Mouse (Mus musculus): ENCODE data around the gene Ica1l.
A peak's percentile ranks its signal among the peaks of the same experiment; 100 is the strongest.
"Not testable (repeated sequence)": the region's sequence is repeated elsewhere in the genome, so short reads cannot be mapped to it uniquely, and the experiment has no call there.

The Ica1l gene

DNA sequence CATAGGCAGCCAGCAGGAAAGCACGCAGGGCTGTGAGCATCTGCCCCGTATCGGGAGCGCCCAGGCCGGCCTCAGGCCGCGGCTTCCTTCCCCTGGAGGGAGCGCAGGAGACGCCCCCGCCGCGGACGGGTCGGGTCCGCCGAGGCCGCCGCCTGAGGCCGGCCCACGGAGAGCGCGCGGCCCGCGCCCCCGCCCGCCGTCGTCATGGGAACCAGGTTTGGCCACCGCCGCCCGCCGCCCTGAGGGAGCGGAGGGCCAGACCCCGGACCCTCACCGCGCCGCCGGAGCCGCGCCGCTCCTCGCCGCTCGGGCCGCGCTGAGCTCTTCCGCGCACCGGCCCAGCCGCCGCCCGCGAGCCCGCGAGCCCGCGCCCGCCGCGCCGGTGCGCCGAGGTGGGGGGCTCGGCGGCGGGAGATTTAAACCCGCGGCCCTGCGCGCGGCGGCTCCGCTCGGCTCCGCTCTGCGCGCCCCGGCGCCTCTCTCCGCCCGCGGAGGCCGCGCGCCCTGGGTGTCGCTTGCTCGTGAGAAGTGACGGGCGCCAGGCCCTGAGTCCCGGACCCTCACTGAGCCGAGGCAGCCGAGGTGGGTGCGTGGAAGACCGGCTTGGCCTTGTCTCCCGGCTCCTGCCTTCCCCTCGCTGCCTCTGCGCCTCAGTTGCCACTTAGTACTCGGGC is at the start of gene Ica1l:
Ica1l (minus strand) TSS at position 389 of the 674 bp plus-strand sequence.
- peak; percentile 53 for DNase-seq

DNA sequence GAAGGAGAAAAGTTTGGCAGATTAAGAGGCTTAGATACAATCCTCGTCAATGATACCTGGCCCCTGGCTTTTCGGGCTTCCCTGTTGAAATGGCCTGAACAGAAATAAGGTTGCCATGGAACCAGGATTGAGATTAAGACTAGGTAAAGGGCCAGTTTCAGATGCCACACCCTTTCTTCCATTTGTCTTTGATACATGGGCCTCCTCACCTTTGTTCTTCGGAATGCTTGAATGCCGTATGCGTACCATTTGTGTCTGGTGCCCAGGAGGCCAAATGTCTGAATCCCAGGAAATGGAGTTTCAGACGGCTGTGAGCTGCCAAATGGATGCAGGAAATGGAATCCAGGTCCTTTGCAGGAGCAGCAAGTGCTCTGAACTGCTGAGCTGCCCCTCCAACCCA is 33.4 kb upstream of the Ica1l start:
- DNase-seq, result no peak

DNA sequence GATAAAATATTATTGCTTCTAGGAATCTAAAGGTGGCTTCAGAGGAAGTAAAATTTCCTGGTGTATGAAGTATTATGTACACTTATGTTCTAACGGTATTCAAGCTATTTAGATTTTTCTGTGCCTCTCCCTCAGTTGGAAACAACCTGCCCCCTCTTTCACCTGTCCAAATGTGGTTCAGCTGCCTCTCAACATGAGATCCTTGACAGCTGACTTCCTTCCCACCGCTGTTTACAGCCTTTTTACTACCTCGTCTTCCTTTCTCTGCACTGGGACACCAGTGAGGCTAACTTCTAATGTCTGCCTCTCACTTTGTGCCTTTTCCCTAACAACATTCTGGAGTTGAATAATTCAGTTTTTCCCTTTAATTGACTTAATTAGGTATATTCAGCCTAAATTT is 32.6 kb upstream of the Ica1l start:
- no peak for DNase-seq

DNA sequence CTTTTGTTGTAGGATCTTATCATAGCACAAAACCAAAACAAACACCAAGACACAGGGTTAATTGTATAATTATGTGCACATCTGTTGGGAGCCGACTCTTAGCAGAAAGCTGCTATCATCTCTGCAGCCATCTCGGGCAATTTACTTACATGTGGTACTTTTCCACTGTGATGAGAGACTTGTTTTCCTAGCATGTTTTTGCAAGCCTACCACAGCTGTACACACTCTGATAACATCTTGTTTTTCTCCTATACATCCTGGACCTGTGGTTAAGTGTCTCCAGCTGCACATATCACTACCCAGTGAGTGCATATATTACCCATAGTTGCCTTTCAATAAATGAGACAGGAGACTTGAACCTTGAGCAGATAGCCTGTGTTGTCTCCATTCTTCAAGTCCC is 32.0 kb upstream of the Ica1l start:
- DNase-seq, result no peak

GRCm38 (mm10) chr1:60070725-60071124 is 27.7 kb upstream of the Ica1l start:
- not testable (repeated sequence) for DNase-seq

DNA sequence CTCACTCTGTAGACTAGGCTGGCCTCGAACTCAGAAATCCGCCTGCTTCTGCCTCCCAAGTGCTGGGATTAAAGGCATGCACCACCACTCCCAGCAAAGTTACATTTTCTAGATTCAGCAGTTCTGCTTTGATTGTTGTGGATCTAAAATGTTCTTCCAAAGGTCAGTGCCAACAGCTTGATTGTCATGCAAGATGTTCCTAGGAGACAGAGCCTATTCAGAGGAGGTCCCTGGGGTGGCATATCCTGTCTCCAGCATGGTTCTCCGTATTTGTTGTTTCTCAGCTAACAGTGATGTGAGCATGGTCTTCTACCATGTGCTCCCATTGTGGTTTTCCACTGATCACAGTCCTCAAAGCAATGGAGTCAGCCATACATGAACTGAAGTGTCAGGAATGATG is 13.3 kb upstream of the Ica1l start:
- DNase-seq, result no peak

- DNase-seq, result no peak
Measured at GRCm38 (mm10) chr1:60054659-60055058, 11.7 kb upstream of the Ica1l start.

DNA sequence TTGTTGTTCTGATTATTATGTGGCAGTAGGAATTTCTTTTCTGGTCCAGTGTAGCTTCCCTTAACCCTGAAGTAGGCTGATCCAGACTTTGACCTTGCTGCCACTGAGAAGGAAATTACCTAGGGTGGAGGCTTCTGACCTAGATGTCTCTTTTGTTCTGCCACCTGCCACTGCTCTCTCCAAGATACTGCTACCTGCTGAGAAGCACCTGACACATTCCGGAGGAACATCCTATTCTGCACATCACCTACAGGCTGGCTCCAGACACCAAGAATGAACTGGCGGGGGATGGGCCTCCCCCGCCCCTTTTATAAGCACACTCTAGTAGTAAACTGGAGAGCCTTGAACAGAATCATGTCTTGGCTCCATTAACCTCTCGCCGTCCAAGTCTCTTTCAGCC is 4.5 kb upstream of the Ica1l start:
- not testable (repeated sequence) for DNase-seq

DNA sequence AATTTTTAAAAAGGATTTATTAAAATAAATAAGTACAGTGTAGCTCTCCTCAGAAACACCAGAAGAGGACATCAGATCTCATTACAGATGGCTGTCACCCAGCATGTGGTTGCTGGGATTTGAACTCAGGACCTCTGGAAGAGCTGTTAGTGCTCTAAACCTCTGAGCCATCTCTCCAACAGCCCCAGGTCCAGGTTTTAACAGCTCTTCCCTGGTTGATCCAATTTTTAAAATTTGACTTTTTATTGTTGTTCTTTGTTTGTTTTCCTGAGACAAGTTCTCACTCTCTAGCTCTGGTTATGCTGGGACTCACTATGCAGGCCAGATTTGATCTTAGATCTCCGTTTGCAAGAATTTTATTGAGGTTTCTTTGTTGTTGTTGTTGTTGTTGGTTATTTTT is 1.6 kb upstream of the Ica1l start:
- no peak for DNase-seq

DNA sequence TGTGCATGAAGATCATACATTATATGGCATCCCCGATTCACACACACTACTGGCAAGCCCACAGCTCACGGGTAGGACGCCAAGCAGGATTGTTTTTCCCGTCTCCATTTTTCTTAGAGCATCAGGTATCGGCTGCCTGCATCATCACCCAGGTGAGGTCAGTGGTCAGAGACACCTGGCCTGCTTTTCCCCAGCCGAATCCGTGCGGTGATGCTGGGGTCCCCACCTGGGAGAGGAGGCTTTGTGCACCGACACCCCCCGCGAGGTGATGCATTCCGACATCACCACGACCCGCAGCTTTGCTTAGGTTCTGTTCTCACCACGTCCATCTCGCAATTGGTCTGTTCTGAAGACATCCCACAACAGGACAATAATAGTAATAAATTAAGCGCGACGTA is 587 bp downstream of the Ica1l start:
- peak; percentile 53 for DNase-seq

DNA sequence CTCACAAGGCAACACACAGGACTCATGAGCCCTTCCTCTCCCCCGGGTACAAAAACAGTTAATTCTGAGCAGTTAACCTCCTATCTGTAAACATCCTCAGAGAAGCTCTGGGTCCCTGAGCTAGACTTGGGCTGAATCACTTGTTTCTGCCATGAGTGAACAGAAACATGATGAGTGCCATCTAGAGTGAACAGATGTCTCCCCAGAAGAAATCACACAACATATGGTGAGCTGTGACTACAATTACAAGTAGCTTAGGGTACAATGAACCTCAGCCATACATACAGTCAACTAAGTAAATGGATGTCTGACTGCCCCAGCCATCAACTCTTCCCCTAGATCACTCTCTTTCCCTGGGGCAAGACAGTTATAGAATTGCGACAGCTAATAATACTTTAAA is 7.9 kb downstream of the Ica1l start:
- DNase-seq, result peak; percentile 47

DNA sequence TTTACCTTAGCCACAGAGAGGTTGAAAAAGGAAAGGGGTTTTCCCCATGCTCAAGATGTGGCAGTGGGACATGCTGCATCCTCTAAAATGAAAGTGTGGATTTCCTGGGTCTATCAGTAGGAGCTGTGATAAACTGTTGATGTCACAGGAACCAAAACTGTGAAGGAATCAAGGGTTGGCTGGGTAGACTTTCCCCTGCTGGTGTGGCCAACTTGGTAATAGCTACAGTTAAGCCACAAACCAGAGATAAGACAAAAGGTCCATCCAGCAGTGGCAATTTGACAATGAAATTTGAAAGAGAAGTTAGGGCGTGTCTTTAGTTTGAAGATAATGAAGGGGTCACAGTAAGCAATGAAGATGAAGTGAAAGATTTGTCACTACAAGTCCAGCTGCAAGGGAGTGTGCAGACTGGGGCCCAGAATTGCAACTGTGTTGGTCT is 25.9 kb downstream of the Ica1l start:
- DNase-seq, result no peak

DNA sequence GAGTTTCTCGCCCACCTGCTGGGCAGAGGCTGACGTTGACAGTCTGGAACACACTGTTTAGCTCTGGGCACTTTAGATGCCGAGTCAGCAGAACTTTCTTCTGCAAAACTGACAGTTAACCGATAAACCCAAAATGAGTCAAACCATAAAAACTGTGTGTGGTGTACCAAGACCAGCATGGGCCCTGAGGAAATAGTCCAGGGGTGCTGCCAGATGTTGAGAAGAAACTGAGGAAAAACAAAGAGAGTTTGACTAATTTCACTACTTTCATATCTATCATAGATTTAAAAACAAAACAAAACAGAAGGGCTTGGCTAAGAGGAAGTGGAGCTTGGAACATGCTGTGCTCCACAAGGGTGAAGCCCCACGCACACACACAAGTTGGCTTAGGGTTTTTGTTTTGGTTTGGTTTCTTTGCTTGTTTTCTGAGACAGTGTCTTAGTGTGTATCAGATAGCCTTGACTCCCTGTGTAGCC is 26.8 kb downstream of the Ica1l start:
- DNase-seq, result no peak

DNA sequence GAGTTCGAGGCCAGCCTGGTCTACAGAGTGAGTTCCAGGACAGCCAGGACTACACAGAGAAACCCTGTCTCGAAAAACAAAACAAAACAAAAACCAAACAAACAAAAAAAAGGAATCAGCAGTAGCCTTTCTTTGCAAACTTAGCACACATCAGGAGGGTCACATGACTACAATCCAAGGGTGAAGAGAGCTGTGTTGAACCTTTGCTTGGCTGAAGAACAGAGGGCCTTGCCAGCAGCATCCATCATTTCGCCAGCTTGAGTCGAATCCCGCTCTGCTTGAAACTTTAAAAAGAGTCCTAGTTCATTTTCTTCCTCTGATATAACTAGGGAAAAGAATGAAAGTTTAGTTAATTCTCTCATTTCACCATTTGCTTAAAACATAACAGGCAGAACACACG is 27.5 kb downstream of the Ica1l start:
- DNase-seq, result no peak

GRCm38 (mm10) chr1:60013779-60014178 is 29.2 kb downstream of the Ica1l start:
- DNase-seq, result no peak

DNA sequence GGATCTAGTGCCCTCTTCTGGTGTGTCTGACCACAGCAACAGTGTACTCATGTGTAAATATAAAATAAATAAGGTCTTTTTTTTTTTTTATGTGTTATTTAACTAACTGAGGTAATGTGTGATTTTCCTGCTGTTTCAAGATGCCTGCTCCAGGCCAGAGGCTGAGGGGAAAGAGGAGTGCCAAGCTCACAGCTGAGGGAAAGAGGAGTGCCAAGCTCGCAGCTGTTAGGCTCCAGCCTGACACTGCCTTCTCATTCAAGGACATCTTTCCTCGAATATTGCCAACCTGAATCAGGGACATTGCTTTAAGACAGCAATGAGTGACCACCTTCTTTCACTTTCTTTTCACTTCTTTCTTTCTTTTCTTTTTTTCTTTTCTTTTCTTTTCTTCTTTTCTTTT is 34.2 kb downstream of the Ica1l start:
- no peak for DNase-seq

DNA sequence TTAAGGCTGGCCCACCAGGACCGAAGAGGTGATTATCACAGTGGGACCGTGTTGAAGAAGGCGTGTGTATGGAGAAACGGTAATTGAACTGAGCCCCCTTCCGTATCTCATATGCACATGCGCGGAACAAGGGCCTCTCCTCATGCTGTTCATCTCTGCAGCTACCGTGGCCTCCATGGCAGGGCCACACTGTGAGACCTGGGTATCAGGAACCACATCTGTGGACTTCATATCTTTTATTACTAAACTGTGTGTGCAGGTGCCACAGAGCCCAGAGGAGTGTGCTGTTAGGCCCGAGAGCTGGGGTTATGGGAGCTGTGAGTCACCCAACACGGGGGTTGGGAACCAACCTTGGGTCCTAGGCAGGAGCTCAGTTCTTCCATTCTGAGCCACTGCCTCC is 35.6 kb downstream of the Ica1l start:
- DNase-seq, result no peak

DNA sequence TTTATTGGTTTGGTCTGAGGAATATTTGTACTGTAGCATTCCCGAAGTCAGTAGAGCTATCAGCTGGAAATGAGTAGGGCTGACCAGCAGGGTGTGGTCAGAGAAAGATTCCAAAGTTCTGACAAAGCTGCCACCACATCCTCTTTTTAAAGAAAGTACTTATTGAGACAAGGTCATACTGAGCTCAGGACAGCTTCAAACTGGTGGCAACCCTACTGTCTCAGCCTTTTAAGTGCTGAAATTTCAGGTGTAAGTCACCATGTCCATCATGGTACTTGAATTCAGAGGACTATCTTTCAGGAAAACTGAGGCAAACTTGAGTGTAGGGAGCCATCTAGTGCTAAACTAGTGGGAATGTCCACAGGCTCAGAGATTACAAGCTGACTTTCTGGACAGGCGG is 42.7 kb downstream of the Ica1l start:
- peak; percentile 22 for DNase-seq

GRCm38 (mm10) chr1:59997352-59997751 is 45.6 kb downstream of the Ica1l start:
- no peak for DNase-seq

- DNase-seq, result no peak
Measured at GRCm38 (mm10) chr1:59995646-59996045, 47.3 kb downstream of the Ica1l start.

GRCm38 (mm10) chr1:59987399-59988040 is 55.5 kb downstream of the Ica1l start:
- no peak for DNase-seq

- DNase-seq, result no peak
Measured at GRCm38 (mm10) chr1:59986626-59987025, 56.4 kb downstream of the Ica1l start.

DNA sequence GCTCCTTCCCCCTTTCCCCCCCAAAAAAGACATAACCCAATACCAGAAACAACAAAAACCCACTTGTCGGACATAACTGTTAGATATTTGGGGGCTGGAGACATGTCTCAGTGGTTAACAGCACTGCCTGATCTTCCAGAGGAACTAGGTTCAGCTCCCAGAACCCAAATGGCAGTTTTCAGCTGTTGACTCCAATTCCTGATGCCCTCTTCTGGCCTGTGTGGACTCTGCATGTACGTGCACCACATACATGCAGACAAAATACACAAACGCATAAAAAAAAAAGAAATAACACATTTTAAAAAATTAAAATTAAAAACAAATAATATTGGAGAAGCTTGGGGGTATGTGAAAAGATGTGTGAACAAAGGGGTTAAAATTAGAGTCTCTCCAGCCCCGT is 75.7 kb downstream of the Ica1l start:
- peak; percentile 38 for DNase-seq

DNA sequence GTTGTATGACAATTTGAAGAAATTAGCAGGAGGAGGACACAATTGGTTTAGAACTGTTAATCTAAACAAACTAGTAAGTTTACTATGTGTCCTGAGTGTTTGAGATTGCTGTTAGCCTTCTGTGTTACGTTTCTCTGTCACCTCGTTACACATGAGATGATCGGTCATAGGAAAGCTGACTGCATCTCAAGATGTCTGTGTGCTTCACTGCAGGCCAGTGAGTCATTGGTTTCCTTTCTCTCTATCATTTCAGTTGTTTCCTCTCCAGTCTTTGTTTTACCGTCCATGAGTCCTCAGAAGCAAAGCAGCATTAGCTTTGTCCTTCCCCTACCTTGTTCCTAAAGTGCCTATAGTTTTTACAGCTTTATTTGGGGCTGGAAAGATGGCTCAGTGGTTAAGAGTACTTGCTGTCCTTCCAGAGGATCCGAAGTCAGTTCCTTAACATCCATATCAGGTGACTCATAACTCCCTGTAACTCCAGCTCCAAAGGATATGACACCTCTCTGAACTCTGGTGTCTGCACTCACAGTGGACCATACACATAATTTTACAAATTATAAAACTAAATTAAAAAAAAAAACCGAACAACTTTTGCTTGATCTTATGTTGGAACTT is 76.7 kb downstream of the Ica1l start:
- no peak for DNase-seq
